Mouse (Mus musculus): ENCODE measurements around the gene Mettl5.

- TF ChIP-seq CTCF (IDR thresholded peaks at IDR 0.05; ENCODE audit: control insufficient read depth, insufficient read depth, insufficient read length) (no peak), USF1 (IDR thresholded peaks at IDR 0.05; ENCODE audit: low read depth) (no peak), MAX (IDR thresholded peaks at IDR 0.05) (no peak), CEBPB (IDR thresholded peaks at IDR 0.05; ENCODE audit: low read depth) (no peak)
These were observed 18.1 kb upstream of the Mettl5 start for GRCm38 (mm10) chr2:69903541-69903940.
